9 mouse cellular contexts compared by ENCODE assay signal in genomic region chr15:98870179-98871069, GRCm38 (mm10). TPM values are rescaled to one million over a fixed set of nuclear protein-coding genes. Genes with fewer than 3 reads are reported as not detected.
DNase-seq lines count a peak whose midpoint lies in the region; ATAC-seq and TF ChIP-seq lines count a peak whose summit lies in the region.
"Had no signal": no experiment of that assay in that cellular context is flagged by ENCODE, and none has a peak within 500 bp of the region (broad histone marks: within the 10 kb centered on the region; RNA-seq: fewer than 3 reads in every experiment).

No protein-coding gene starts in this region.

- peak overlapping the region; percentile 100 for H3K27ac ChIP-seq in layer of hippocampus, adult 2 months
- peak overlapping the region; percentile 100 for H3K27ac ChIP-seq in cerebellum, adult 2 months (ENCODE audit: insufficient read depth, low read length)
- H3K27ac ChIP-seq in lung, embryonic 14.5 days (ENCODE audit: low read depth) = peak overlapping the region; percentile 98
- H3K27ac ChIP-seq in stomach, embryonic 14.5 days (ENCODE audit: low read length) = peak overlapping the region; percentile 99; the same call in 1 of the 2 replicates

- peaks cover 12% of the 10 kb centered on the region for H3K36me3 ChIP-seq in lung, embryonic 14.5 days (ENCODE audit: insufficient read depth)
- H3K36me3 ChIP-seq in stomach, embryonic 14.5 days (ENCODE audit: control insufficient read depth, insufficient read depth, low read length) = peaks cover 18% of the 10 kb centered on the region

- WGBS in cerebellum, adult 2 months = 1% methylated on average over 16 of the region's 16 CpGs
- WGBS in lung, embryonic 14.5 days = under 1% methylated on average over 16 of the region's 16 CpGs
- under 1% methylated on average over 16 of the region's 16 CpGs for WGBS in stomach, embryonic 14.5 days

- no peak for TF ChIP-seq POLR2A in cerebellum, adult 2 months (IDR thresholded peaks at IDR 0.05; ENCODE audit: borderline replicate concordance, insufficient read depth, low read length)

- TF ChIP-seq CTCF in layer of hippocampus, adult 2 months (conservative IDR thresholded peaks at IDR 0.05) = no peak
- no peak for TF ChIP-seq CTCF in cerebellum, adult 2 months (IDR thresholded peaks at IDR 0.05; ENCODE audit: borderline replicate concordance, insufficient read depth, low read depth, low read length)
- TF ChIP-seq CTCF in lung, embryonic 14.5 days (IDR thresholded peaks at IDR 0.05; ENCODE audit: low read depth) = no peak

- no peaks in the 10 kb centered on the region for H3K9me3 ChIP-seq in lung, embryonic 14.5 days (ENCODE audit: low read depth, low read length)
- no peaks in the 10 kb centered on the region for H3K9me3 ChIP-seq in stomach, embryonic 14.5 days (ENCODE audit: control insufficient read depth, low read depth, low read length)

- ATAC-seq in lung, embryonic 14.5 days (ENCODE audit: insufficient read depth) = no peak
- no peak for ATAC-seq in stomach, embryonic 14.5 days (ENCODE audit: insufficient number of reproducible peaks, insufficient read depth, low FRiP score, low read depth)
- ATAC-seq: Patski had no signal

- DNase-seq in layer of hippocampus, adult 2 months (ENCODE audit: low spot score in 2 of 2) = no peak
- no peak for DNase-seq in layer of hippocampus, postnatal 36 days
- peak; percentile 67 to 78 for DNase-seq in cerebellum, adult 2 months
- DNase-seq in gastrocnemius, postnatal 10 days = peak; percentile 60
- DNase-seq in kidney, adult 18-20 months = peak; percentile 54
- no peak for DNase-seq in lung, embryonic 14.5 days
- no peak for DNase-seq in right cerebral cortex, adult 18-20 months

- peak overlapping the region; percentile 90 for H3K9ac ChIP-seq in lung, embryonic 14.5 days
- H3K9ac ChIP-seq in stomach, embryonic 14.5 days (replicated peaks; ENCODE audit: low read depth, low read length) = peak overlapping the region; percentile 97

- H3K4me2 ChIP-seq in lung, embryonic 14.5 days = peak overlapping the region; percentile 98
- peak overlapping the region; percentile 99 for H3K4me2 ChIP-seq in stomach, embryonic 14.5 days (replicated peaks; ENCODE audit: low read depth, low read length)

- peaks cover 19% of the 10 kb centered on the region for H3K4me1 ChIP-seq in cerebellum, adult 2 months (ENCODE audit: control insufficient read depth, insufficient read depth, low read length)
- H3K4me1 ChIP-seq in lung, embryonic 14.5 days (ENCODE audit: insufficient read depth) = peaks cover 19% of the 10 kb centered on the region
- peaks cover 31% of the 10 kb centered on the region for H3K4me1 ChIP-seq in stomach, embryonic 14.5 days (ENCODE audit: control insufficient read depth, insufficient read depth, low read length)

- peak overlapping the region; percentile 95 for H3K4me3 ChIP-seq in layer of hippocampus, adult 2 months
- H3K4me3 ChIP-seq in cerebellum, adult 2 months (replicated peaks; ENCODE audit: insufficient read depth, low read depth, low read length) = peak overlapping the region; percentile 90
- H3K4me3 ChIP-seq in lung, embryonic 14.5 days (ENCODE audit: low read depth, low read length) = peak overlapping the region; percentile 73
- H3K4me3 ChIP-seq in stomach, embryonic 14.5 days (ENCODE audit: low read depth, low read length) = peak overlapping the region; percentile 99

- no peaks in the 10 kb centered on the region for H3K27me3 ChIP-seq in cerebellum, adult 2 months (ENCODE audit: control insufficient read depth, insufficient read depth, low read length)
- no peaks in the 10 kb centered on the region for H3K27me3 ChIP-seq in lung, embryonic 14.5 days (ENCODE audit: insufficient read depth, low read length)
- no peaks in the 10 kb centered on the region for H3K27me3 ChIP-seq in stomach, embryonic 14.5 days (ENCODE audit: control insufficient read depth, insufficient read depth, low read length)
- H3K27me3 ChIP-seq: Patski had no signal

RNA-seq across cellular contexts. Expression of gene Kmt2d, which starts 0.6 kb away (rescaled TPM):
- total RNA-seq in layer of hippocampus, adult 2 months (2021) = 100 to 1,000 TPM in 1 of 2 experiments, 10 to 100 TPM in 1; 89.3 to 106 TPM
- 100 to 1,000 TPM in 1 of 2 experiments, 10 to 100 TPM in 1; 81.4 to 101 TPM for total RNA-seq in layer of hippocampus, postnatal 36 days (2021)
- 49.9 and 52.6 TPM in 2 replicates for polyA plus RNA-seq in cerebellum, adult 2 months (2012; rRNA removed)
- total RNA-seq in gastrocnemius, postnatal 10 days (2021) = 10 to 100 TPM; 46.9 to 59.9 TPM
- 17.1 and 19.3 TPM in 2 replicates for polyA plus RNA-seq in lung, embryonic 14.5 days (2014; fragmentation: Nextera tagmentation; extraction: Ambion mirVana)
- polyA plus RNA-seq in stomach, embryonic 14.5 days (2014; fragmentation: Nextera tagmentation; extraction: Ambion mirVana) = 19.5 and 21.4 TPM in 2 replicates

RNA-seq across cellular contexts. Expression of gene Rhebl1, which starts 23.9 kb away (rescaled TPM):
- 1 to 10 TPM; 8.5 TPM for total RNA-seq in layer of hippocampus, adult 2 months (2021)
- 1 to 10 TPM; 6.8 to 7.0 TPM for total RNA-seq in layer of hippocampus, postnatal 36 days (2021)
- polyA plus RNA-seq in cerebellum, adult 2 months (2012; rRNA removed) = 18.7 and 19.8 TPM in 2 replicates
- 1 to 10 TPM; 2.1 to 2.7 TPM for total RNA-seq in gastrocnemius, postnatal 10 days (2021)
- 8.5 and 9.5 TPM in 2 replicates for polyA plus RNA-seq in lung, embryonic 14.5 days (2014; fragmentation: Nextera tagmentation; extraction: Ambion mirVana)
- polyA plus RNA-seq in stomach, embryonic 14.5 days (2014; fragmentation: Nextera tagmentation; extraction: Ambion mirVana) = 8.1 and 9.9 TPM in 2 replicates

RNA-seq across cellular contexts. Expression of gene Dhh, which starts 27.9 kb away (rescaled TPM):
- under 1 TPM; 0.10 to 0.12 TPM for total RNA-seq in layer of hippocampus, adult 2 months (2021)
- under 1 TPM; 0.12 to 0.15 TPM for total RNA-seq in layer of hippocampus, postnatal 36 days (2021)
- 0.07 and 0.10 TPM in 2 replicates for polyA plus RNA-seq in cerebellum, adult 2 months (2012; rRNA removed)
- total RNA-seq in gastrocnemius, postnatal 10 days (2021) = 1 to 10 TPM; 3.6 to 4.0 TPM
- 1.0 and 1.3 TPM in 2 replicates for polyA plus RNA-seq in lung, embryonic 14.5 days (2014; fragmentation: Nextera tagmentation; extraction: Ambion mirVana)
- 0.65 and 0.77 TPM in 2 replicates for polyA plus RNA-seq in stomach, embryonic 14.5 days (2014; fragmentation: Nextera tagmentation; extraction: Ambion mirVana)
- polyA plus RNA-seq: Patski had no signal

RNA-seq across cellular contexts. Expression of gene Prkag1, which starts 39.1 kb away (rescaled TPM):
- total RNA-seq in layer of hippocampus, adult 2 months (2021) = 10 to 100 TPM; 50.3 to 51.9 TPM
- total RNA-seq in layer of hippocampus, postnatal 36 days (2021) = 10 to 100 TPM; 49.0 to 52.5 TPM
- polyA plus RNA-seq in cerebellum, adult 2 months (2012; rRNA removed) = 90.3 and 93.6 TPM in 2 replicates
- total RNA-seq in gastrocnemius, postnatal 10 days (2021) = 10 to 100 TPM; 35.8 to 36.6 TPM
- 93.4 and 93.7 TPM in 2 replicates for polyA plus RNA-seq in lung, embryonic 14.5 days (2014; fragmentation: Nextera tagmentation; extraction: Ambion mirVana)
- polyA plus RNA-seq in stomach, embryonic 14.5 days (2014; fragmentation: Nextera tagmentation; extraction: Ambion mirVana) = 76.3 and 80.0 TPM in 2 replicates

RNA-seq across cellular contexts. Expression of gene Lmbr1l, which starts 47.6 kb away (rescaled TPM):
- total RNA-seq in layer of hippocampus, adult 2 months (2021) = 10 to 100 TPM; 17.0 to 20.6 TPM
- 10 to 100 TPM; 16.4 to 22.6 TPM for total RNA-seq in layer of hippocampus, postnatal 36 days (2021)
- polyA plus RNA-seq in cerebellum, adult 2 months (2012; rRNA removed) = 37.5 and 39.7 TPM in 2 replicates
- total RNA-seq in gastrocnemius, postnatal 10 days (2021) = 1 to 10 TPM; 8.1 to 9.9 TPM
- polyA plus RNA-seq in lung, embryonic 14.5 days (2014; fragmentation: Nextera tagmentation; extraction: Ambion mirVana) = 4.5 and 5.5 TPM in 2 replicates
- 5.1 and 8.8 TPM in 2 replicates for polyA plus RNA-seq in stomach, embryonic 14.5 days (2014; fragmentation: Nextera tagmentation; extraction: Ambion mirVana)

Comparison
In these comparisons a context has a peak if more than half of its experiments do, and no peak if none do; other contexts are left out.
1. DNase-seq: peak in cerebellum, adult 2 months (2 of 2), gastrocnemius, postnatal 10 days (single experiment) and kidney, adult 18-20 months (single experiment); none in layer of hippocampus, adult 2 months (0 of 2), layer of hippocampus, postnatal 36 days (0 of 2), lung, embryonic 14.5 days (single experiment) and right cerebral cortex, adult 18-20 months (single experiment).
2. RNA of gene Dhh, which starts 27.9 kb away (total RNA-seq): 3.6 to 4.0 TPM in gastrocnemius, postnatal 10 days; 0.12 to 0.15 TPM in layer of hippocampus, postnatal 36 days and 0.10 to 0.12 TPM in layer of hippocampus, adult 2 months; every median in the first group is over 4 times any median in the second.
3. Peak in every context shown above with its lines, with median percentiles within 50 percentile points of each other: H3K27ac ChIP-seq and H3K4me3 ChIP-seq.